In the genomic region with DNA sequence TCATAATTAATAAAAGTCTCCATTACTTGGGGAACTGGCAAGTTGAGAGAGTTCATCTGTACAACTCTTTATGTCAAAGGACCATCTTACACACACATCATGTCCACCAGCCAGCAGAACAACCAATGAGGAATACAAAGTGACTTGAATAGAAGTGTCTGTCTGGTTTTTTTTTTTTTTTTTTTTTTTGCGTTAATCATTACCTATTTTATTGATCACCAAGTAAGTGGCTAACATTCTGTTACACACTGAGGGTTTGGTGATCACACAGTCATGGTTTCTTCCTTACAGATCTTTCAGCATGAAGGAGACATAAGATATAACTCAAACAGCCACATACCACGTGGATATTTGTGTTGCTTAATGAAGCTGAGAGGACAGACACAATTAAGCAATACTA, we compare ENCODE assay signal across 17 mouse cellular contexts.
"Had no signal": no experiment of that assay in that cellular context is flagged by ENCODE, and none has a peak within 500 bp of the region (broad histone marks: within the 10 kb centered on the region; RNA-seq: fewer than 3 reads in every experiment).

No protein-coding gene starts in this region.

- H3K27ac ChIP-seq: hindbrain, embryonic 15.5 days; layer of hippocampus, adult 2 months; limb, embryonic 13.5 days; liver, embryonic 14.5 days; midbrain, embryonic 10.5 days; neural tube, embryonic 15.5 days; stomach, postnatal 0 days had no signal

- H3K27me3 ChIP-seq: hindbrain, embryonic 15.5 days; limb, embryonic 13.5 days; neural tube, embryonic 15.5 days had no signal

- H3K9me3 ChIP-seq: hindbrain, embryonic 15.5 days; limb, embryonic 13.5 days; midbrain, embryonic 10.5 days; neural tube, embryonic 15.5 days had no signal

- DNase-seq: kidney, adult 9 months; kidney, postnatal 4 days; left cerebral cortex, postnatal 4 days; lung, embryonic 14.5 days; lung, postnatal 10 days; lung, postnatal 4 days; midbrain, embryonic 14.5 days; right cerebral cortex, postnatal 25 days; thymus, postnatal 4 days had no signal

- H3K36me3 ChIP-seq: hindbrain, embryonic 15.5 days; limb, embryonic 13.5 days; midbrain, embryonic 10.5 days; neural tube, embryonic 15.5 days had no signal

- H3K4me1 ChIP-seq: hindbrain, embryonic 15.5 days; limb, embryonic 13.5 days; neural tube, embryonic 15.5 days had no signal

- H3K4me2 ChIP-seq: hindbrain, embryonic 15.5 days; limb, embryonic 13.5 days; lung, embryonic 14.5 days; neural tube, embryonic 15.5 days had no signal

- H3K4me3 ChIP-seq: hindbrain, embryonic 15.5 days; layer of hippocampus, adult 2 months; limb, embryonic 13.5 days; midbrain, embryonic 10.5 days; myocyte; neural tube, embryonic 15.5 days had no signal

- H3K9ac ChIP-seq: hindbrain, embryonic 15.5 days; limb, embryonic 13.5 days; liver, embryonic 14.5 days; lung, embryonic 14.5 days; neural tube, embryonic 15.5 days had no signal
